Mouse (Mus musculus) olfactory bulb, adult 2 months (tissue): Measurements from ENCODE around the gene Nceh1. TPM values are rescaled to one million over a fixed set of nuclear protein-coding genes. Genes with fewer than 3 reads are reported as not detected.

ENCODE experiments used
- H3K27ac ChIP-seq: fragments of 200-500 bp; 2 replicates; pipeline ENCODE4 v1.5.1; 2012; ENCODE audit warnings: low read depth, low read length; ENCODE audit not compliant: insufficient read depth
- H3K4me1 ChIP-seq: fragments of 200-500 bp; 2 replicates; pipeline ENCODE4 v1.6.1; 2012; ENCODE audit warnings: low read length; ENCODE audit not compliant: control insufficient read depth, insufficient read depth
- H3K4me3 ChIP-seq: fragments of 200-500 bp; 2 replicates; pipeline ENCODE4 v1.5.1; 2012; ENCODE audit warnings: mild to moderate bottlenecking, low read depth, low read length, moderate library complexity; ENCODE audit not compliant: insufficient read depth
- CTCF ChIP-seq: fragments of 200-500 bp; IDR thresholded peaks from 2 replicates; pipeline ENCODE4 v1.5.1; 2012; ENCODE audit warnings: low read depth, mild to moderate bottlenecking, low read length, moderate library complexity; ENCODE audit not compliant: insufficient read depth
- POLR2A ChIP-seq: fragments of 200-500 bp; IDR thresholded peaks from 2 replicates; pipeline ENCODE4 v1.6.1; 2012; ENCODE audit warnings: mild to moderate bottlenecking, low read depth, low read length, moderate library complexity; ENCODE audit not compliant: insufficient read depth
- WGBS: fragments of 180-500 bp; shearing (Covaris S2); methylation state at CpG from one replicate; pipeline ENCODE4 v1.1.7; 2018; 5-methylcytosine and 5-hydroxymethylcytosine counted together
- polyA plus RNA-seq: library from polyadenylated mRNA; stranded (reverse); fragments of >200 nt; gene quantifications from 2 replicates; pipeline ENCODE4 v1.2.4, GENCODE M21; 2012; ENCODE audit warnings: low replicate concordance; ENCODE audit not compliant: missing spikeins, insufficient read depth, insufficient read length

Gene Nceh1
- polyA plus RNA-seq, 1 experiment = not detected

DNA sequence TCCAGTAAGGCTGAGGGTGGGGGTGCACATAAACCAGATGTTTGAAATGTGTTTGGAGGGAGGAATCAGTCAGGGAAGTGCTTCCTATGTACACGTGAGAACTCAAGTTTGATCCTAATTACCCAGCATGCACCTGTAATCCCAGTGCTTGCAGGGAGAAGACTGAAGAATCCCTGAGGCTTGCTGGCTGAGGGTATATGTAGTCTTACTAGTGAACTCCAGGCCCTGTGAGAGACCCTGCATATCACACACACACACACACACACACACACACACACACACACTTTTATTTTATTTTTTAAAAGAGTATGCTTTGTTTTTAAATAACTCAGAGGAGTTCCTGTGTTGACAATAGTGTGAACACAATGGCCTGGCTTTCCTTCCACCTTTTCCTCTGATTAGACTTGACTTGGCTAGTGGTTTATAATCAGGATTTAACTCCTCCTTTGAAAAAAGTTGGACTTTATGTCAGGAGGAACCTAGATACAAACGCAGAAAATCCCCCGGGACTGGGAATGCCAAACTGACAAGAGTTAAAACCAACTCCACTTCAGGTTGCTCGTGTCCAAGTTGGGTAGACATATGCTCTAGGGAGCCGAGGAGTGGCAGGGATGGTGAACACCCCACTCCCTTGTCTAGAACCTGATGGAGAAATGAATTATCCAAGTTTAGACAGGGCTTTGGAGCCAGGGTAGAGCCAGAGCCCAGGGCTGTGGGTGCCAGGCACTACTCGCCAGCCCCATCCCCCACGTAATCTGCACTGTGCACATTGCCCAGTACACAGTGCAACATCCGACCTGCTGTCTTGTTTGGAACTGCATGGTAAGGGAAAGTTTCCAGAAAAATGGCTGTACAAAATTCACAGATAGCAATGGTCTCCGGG, 138.1 kb downstream of the Nceh1 start:
- no peak overlapping the region for H3K27ac ChIP-seq
- no peak overlapping the region for H3K4me3 ChIP-seq
- H3K4me1 ChIP-seq = peaks cover 6% of the 10 kb centered on the region
- WGBS = 81% methylated on average over 9 of the region's 9 CpGs
- TF ChIP-seq CTCF (no peak), POLR2A (no peak)

DNA sequence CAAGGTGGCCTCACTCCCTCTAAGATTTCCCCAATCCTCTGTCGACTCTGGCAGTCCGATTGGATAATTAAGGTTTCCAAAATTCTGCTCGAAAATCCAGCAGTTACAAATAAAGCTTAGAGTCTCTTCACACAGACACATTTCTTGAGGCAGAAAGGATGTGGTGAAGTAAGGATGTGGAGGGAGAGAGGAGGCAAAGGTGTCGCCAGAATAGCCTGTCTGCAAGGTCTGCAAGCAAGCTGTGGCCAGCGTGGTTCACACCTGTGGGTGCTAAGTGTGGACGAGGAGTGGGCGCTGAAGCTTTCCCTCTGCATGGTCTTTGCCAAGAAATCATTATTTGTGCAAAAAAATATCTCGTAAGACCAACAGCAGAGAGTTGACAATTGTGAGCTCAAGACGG, 139.8 kb downstream of the Nceh1 start:
- Histone ChIP-seq H3K4me3 (no peak overlapping the region), H3K4me1 (no peaks in the 10 kb centered on the region), H3K27ac (no peak overlapping the region)
- TF ChIP-seq POLR2A = no peak
- TF ChIP-seq CTCF = no peak
- WGBS = 67% methylated on average over 9 of the region's 9 CpGs

DNA sequence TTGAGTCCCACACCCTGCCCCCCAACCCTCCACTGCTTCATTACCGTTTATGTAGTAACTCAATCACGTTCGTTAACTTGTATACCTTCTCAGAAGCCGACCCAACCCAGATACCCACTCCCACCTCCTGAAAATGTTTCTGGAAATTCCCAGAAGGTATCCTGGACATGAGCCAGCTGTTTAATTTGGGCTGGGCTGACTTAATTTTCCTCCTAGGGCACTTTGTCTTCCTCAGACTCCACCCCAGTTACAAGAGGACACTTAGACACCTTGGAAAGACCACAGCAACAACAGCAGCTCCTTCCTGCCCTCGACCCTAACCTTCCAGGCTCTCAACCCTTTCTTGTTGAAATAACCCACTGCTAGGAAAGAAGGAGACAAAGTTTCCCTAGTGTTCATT, 140.8 kb downstream of the Nceh1 start:
- H3K4me1 ChIP-seq = no peaks in the 10 kb centered on the region
- H3K27ac ChIP-seq = no peak overlapping the region
- TF ChIP-seq CTCF (no peak), POLR2A (no peak)
- WGBS = 71% methylated on average over 5 of the region's 5 CpGs
- no peak overlapping the region for H3K4me3 ChIP-seq

DNA sequence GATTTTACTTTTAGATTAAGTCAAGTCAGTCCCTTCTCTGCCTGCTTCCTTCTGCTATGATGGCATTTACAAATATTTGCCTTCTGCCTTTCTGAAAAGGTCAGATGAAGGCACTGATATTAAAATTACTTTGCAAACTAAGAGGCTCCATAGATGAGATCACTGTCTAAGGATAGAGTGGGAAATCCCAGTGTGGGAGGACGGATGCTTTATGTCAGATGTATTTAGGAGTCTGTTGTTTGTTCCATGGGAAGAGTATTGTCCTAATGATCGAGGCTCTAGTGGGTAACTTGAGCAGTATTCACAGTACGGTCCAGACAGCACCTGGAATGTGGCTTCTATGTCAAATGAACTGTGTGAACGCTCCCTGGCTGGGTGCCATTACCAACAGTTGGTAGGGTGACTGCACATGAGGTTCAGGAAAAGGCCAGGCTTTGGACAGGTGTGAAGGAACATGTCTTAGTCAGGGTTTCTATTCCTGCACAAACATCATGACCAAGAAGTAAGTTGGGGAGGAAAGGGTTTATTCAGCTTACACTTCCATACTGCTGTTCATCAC, 143.9 kb downstream of the Nceh1 start:
- H3K4me1 ChIP-seq = no peaks in the 10 kb centered on the region
- TF ChIP-seq POLR2A (no peak), CTCF (no peak)
- no peak overlapping the region for H3K4me3 ChIP-seq
- WGBS = 71% methylated on average over 4 of the region's 4 CpGs
- H3K27ac ChIP-seq = no peak overlapping the region

DNA sequence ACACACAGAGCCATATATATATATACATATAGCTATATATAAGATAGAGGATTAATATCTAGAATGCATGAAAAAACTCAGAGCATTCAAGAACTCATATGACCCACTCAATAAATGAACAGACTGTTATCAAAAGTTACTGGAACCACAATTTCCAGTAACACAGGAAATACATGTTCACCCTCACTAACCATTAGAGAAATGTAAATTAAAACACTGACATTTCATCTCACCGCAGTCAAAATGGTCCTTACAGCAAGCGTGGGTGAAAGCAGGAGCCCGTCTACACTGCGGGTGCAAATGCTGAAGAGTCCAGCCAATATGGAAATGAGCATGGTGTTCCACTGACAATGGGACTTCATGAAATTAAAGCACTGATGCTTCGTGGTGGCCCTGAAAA, 147.9 kb downstream of the Nceh1 start:
- Histone ChIP-seq H3K27ac (no peak overlapping the region), H3K4me3 (no peak overlapping the region), H3K4me1 (no peaks in the 10 kb centered on the region)
- 89% methylated on average over 5 of the region's 5 CpGs for WGBS
- TF ChIP-seq CTCF = no peak
- no peak for TF ChIP-seq POLR2A

Other genes starting within 250 kb of the Nceh1 start
- gene Ect2, start 29.1 kb upstream of the Nceh1 start, polyA plus RNA-seq = not detected in 2 replicates
- not detected in 2 replicates for gene Tnfsf10, start 134.1 kb downstream of the Nceh1 start, polyA plus RNA-seq
- gene Ghsr, start 188.4 kb downstream of the Nceh1 start, polyA plus RNA-seq = not detected in 2 replicates